Mouse (Mus musculus): Measurements from ENCODE around the gene Rpl5. TPM values are rescaled to one million over a fixed set of nuclear protein-coding genes. Genes with fewer than 3 reads are reported as not detected.
"Not testable (repeated sequence)": the region's sequence is repeated elsewhere in the genome, so short reads cannot be mapped to it uniquely, and the experiment has no call there.

The Rpl5 gene
- total RNA-seq, 4 experiments from 2014 or later = 33.4 to 46.0 (median 39.4) TPM

- no peak for DNase-seq (ENCODE audit: low spot score in 2 of 2)
These were observed 4.0 kb upstream of the Rpl5 start for GRCm38 (mm10) chr5:107896265-107896664.

GRCm38 (mm10) chr5:107901014-107901615 is 813 bp downstream of the Rpl5 start:
- DNase-seq (ENCODE audit: low spot score in 2 of 2) = no peak

GRCm38 (mm10) chr5:107904325-107904724 is 4.0 kb downstream of the Rpl5 start:
- no peak for DNase-seq (ENCODE audit: low spot score in 2 of 2)

GRCm38 (mm10) chr5:107908514-107909110 is 8.3 kb downstream of the Rpl5 start:
- DNase-seq (ENCODE audit: low spot score in 2 of 2) = no peak

GRCm38 (mm10) chr5:107909668-107910067 is 9.4 kb downstream of the Rpl5 start:
- no peak for DNase-seq (ENCODE audit: low spot score in 2 of 2)

GRCm38 (mm10) chr5:107910084-107910616 is 9.8 kb downstream of the Rpl5 start:
- DNase-seq (ENCODE audit: low spot score in 2 of 2) = no peak

GRCm38 (mm10) chr5:107911012-107911411 is 10.7 kb downstream of the Rpl5 start:
- no peak for DNase-seq (ENCODE audit: low spot score in 2 of 2)

GRCm38 (mm10) chr5:107915280-107915679 is 15.0 kb downstream of the Rpl5 start:
- DNase-seq (ENCODE audit: low spot score in 2 of 2) = no peak

- DNase-seq (ENCODE audit: low spot score in 2 of 2) = no peak
These were observed 21.3 kb downstream of the Rpl5 start for GRCm38 (mm10) chr5:107921400-107922252.

- DNase-seq (ENCODE audit: low spot score in 2 of 2) = no peak
These were observed 22.5 kb downstream of the Rpl5 start for GRCm38 (mm10) chr5:107922836-107923235.

- DNase-seq (ENCODE audit: low spot score in 2 of 2) = no peak
These were observed 24.3 kb downstream of the Rpl5 start for GRCm38 (mm10) chr5:107924564-107924963.

GRCm38 (mm10) chr5:107926550-107927249 is 26.4 kb downstream of the Rpl5 start:
- no peak for DNase-seq (ENCODE audit: low spot score in 2 of 2)

GRCm38 (mm10) chr5:107932556-107932955 is 32.3 kb downstream of the Rpl5 start:
- no peak for DNase-seq (ENCODE audit: low spot score in 2 of 2)

- no peak for DNase-seq (ENCODE audit: low spot score in 2 of 2)
These were observed 33.1 kb downstream of the Rpl5 start for GRCm38 (mm10) chr5:107933202-107933974.

- no peak for DNase-seq (ENCODE audit: low spot score in 2 of 2)
These were observed 34.7 kb downstream of the Rpl5 start for GRCm38 (mm10) chr5:107934770-107935543.

GRCm38 (mm10) chr5:107936625-107937389 is 36.5 kb downstream of the Rpl5 start:
- DNase-seq (ENCODE audit: low spot score in 2 of 2) = no peak

- DNase-seq (ENCODE audit: low spot score in 2 of 2) = not testable (repeated sequence)
These were observed 38.2 kb downstream of the Rpl5 start for GRCm38 (mm10) chr5:107938483-107938882.

- no peak for DNase-seq (ENCODE audit: low spot score in 2 of 2)
These were observed 38.6 kb downstream of the Rpl5 start for GRCm38 (mm10) chr5:107938886-107939285.

- no peak for DNase-seq (ENCODE audit: low spot score in 2 of 2)
These were observed 39.4 kb downstream of the Rpl5 start for GRCm38 (mm10) chr5:107939701-107940100.

Measured in gastrocnemius, adult 8-10 months (tissue).